Mouse (Mus musculus) heart, adult 10 weeks (tissue): ENCODE data around the gene Rps6ka3. TPM values are rescaled to one million over a fixed set of nuclear protein-coding genes. Genes with fewer than 3 reads are reported as not detected.

ENCODE experiments used
- polyA plus RNA-seq: library from polyadenylated mRNA; stranded (reverse); fragments of 350-450 nt; fragmentation: Illumina TruSeq; extraction: RNeasy Lipid Tissue Mini Kit (QIAGEN cat#74804); gene quantifications from one replicate; pipeline ENCODE4 v1.2.3, GENCODE M21; 2014; ENCODE audit warnings: low read depth, low replicate concordance

The Rps6ka3 gene
- polyA plus RNA-seq = 26.6 TPM

GRCm38 (mm10) chrX:159210007-159210406 is at the start of gene Rps6ka3:
Gene Rps6ka3 (plus strand): TSS chrX:159210307.

GRCm38 (mm10) chrX:159371831-159372752 is 162.0 kb downstream of the Rps6ka3 start, which contains the start of gene Eif1ax:
Gene Eif1ax (plus strand): TSS chrX:159372178.

GRCm38 (mm10) chrX:159414130-159414828 is 204.2 kb downstream of the Rps6ka3 start, which contains the start of gene Map7d2:
Gene Map7d2 (plus strand): TSS chrX:159414572.

Other genes starting within 250 kb of the Rps6ka3 start
- gene Eif1ax, start 161.9 kb downstream of the Rps6ka3 start, polyA plus RNA-seq = 51.9 TPM
- gene Map7d2, start 204.3 kb downstream of the Rps6ka3 start, polyA plus RNA-seq = 1.1 TPM